Mouse (Mus musculus): Measurements from ENCODE around the gene Eif2ak1.

Gene Eif2ak1

DNA sequence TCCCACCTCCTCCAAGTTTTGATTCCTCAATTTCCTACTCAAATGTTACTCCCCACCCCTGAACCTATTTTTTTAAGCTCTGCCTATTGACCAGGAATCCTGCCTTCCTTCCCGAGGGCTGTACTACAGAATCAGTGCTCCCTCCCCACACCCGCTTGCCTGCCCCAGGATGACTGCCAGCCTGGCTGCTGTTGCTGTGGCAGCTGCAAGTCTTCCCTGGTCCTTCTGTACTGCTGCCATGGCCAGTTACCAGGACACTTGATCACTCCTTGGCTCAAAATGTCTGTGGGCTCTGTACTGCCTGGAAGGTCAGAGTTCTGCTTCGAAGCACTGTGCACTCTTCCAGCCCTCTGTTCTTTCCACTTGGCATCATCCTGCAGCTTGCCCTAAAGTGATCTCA lies 84.5 kb downstream of the Eif2ak1 start:
- no peak for DNase-seq

DNA sequence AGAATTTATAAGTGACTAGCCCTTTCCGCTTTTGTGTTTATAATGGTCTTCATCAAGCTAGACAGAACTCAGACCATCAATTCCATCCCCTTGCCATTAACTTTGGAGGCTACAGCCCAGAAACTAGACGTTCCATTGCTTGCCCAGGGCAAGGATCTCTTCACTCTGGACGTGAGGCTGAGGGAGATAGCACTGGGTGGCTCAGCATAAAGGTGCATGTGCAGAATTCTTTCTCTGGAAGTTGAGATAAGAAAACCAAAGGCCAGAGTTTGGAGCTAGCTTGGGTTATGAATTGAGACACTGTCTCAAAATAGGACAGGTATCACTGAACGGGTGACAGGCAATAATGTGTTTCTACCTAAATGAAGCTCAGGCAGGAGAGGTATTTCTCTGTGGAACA lies 86.2 kb downstream of the Eif2ak1 start:
- DNase-seq = no peak

DNA sequence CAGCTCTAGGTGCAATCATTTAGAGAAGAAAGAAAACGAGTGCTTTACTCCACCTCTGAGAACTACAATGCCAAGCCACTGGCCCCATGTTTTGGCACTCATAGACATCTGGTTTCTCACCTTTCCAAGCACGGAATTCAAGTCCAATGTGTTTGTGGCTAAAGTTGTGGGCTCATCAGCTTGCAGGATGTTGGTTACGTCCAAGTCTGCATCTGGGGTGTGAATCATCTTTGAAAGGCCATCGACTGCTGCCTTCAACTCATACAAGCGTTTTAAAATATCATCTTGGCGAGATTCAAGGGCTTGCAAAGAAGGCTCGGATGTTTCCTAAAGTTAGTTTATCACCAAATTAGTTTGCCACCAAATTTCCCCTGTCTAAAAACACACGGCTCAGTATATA lies 88.8 kb downstream of the Eif2ak1 start:
- DNase-seq = no peak

DNA sequence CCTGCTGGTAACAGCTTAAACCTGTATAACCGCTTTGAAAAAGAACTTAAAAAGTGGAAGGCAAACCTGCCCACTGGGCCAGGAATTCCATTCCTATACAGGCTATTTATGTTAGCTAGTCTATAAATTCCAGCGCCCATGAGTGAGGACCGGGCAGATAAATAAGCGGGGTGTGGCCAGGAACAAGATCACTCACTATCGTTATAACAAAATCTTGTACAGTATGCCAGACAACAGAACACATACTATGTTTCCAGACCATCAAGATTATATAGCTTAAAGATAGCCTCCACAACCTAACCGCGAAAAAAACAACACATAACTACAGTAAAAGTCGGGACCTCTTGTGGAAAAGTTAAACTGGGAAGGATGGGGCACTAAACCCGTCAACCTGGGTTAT lies 91.3 kb downstream of the Eif2ak1 start:
- DNase-seq = no peak

DNA sequence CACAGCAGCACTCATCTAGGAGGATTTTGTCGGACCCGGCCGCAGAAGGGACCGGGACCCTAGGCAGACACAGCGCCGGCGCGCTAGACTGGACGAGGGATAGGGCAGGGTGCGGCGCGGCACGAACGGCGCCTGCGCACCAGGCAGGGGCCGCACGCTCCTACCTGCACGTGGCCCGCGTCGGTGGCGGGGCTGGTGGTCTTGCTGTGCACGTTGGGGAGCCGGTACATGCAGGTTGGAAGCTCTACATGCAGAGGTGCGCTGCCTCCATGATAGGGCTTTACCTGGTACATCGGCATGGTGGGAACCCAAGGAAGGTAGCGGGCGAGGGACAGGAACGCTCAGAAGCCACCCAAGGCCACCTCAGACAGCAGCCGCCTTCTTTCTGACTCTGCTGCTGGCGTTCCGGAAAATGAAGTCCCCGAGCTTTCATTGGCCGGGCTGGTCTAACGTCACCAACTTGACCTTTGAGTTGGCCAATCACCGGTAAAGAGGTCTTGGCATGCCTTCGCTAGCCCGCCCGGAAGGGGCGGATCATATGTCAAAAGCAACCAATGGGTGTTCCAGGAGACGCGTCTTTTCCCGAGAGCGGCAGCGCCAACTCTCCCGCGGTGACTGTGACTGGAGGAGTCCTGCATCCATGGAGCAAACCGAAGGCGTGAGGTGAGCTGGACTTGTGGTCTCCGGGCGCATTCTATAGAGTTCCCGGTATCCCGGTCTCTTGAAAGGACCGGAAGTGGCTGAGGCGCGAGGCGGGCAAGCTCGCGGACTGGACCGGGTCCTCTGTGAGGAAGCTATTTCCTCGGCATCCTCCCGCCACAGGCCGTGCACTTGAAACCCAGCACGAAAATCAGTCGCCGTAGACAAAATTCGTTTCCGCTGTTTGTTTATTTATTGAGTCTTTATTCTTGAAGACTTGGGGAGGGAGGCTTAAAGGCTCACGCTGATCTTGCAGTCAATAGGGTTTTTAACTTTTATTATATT lies 92.1 kb downstream of the Eif2ak1 start, which contains the start of the genes Aimp2 and Pms2:
Gene Aimp2 (minus strand): TSS at position 431 of the 984 bp plus-strand sequence.
Gene Pms2 (plus strand): TSS at position 548 of the 984 bp plus-strand sequence.
- DNase-seq = peak; percentile 94 to 97

DNA sequence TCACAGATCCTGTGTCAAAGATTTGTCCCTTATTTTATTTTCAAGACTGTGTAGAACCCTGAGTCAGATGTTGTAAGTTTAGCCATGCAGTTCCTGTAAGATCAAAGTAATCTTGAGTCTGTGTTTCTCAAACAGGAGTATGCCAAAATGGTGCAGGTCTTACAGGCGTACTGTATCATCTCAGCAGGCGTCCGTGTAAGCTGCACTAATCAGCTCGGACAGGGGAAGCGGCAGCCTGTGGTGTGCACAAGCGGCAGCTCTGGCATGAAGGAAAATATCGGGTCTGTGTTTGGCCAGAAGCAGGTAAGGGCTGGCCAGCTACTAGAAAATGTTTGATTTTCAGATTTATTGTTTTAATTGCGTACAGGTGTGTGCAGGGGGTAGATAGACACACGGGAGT lies 98.6 kb downstream of the Eif2ak1 start:
- DNase-seq = no peak

DNA sequence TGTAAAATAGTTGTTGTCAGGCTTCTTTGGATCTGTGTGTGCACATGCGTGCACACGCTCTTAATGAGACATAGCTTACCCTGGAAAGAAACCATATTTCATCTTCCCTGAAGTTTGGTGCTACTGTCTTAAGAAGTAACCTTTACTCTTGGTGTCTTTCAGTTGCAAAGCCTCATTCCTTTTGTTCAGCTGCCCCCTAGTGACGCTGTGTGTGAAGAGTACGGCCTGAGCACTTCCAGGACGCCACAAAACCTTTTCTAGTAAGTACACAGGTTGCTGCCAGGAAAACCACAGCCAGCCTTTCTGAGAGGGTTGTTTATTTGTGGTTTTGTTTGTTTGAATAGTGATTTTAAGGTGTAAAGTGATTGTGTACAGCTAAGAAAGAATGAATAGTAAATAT lies 99.8 kb downstream of the Eif2ak1 start:
- DNase-seq = peak; percentile 71 to 78

DNA sequence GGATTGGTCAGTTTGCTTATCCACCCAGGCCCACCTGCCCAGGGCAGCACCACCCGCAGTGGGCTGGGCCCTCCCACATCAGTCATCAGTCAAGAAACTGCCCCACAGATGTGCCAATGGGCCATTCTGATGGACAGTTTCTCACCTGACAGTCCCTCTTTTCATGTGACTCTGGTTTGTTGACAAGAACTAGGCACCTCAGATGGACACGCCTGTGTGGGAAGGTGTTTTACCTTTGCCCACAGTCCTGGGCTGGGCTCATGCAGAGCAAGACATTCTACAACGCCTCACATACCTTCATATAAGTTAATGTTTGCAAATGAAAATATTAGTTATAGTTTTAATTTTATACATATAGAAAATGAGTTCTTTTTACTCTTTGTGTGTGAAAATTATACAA lies 100.5 kb downstream of the Eif2ak1 start:
- DNase-seq = no peak

DNA sequence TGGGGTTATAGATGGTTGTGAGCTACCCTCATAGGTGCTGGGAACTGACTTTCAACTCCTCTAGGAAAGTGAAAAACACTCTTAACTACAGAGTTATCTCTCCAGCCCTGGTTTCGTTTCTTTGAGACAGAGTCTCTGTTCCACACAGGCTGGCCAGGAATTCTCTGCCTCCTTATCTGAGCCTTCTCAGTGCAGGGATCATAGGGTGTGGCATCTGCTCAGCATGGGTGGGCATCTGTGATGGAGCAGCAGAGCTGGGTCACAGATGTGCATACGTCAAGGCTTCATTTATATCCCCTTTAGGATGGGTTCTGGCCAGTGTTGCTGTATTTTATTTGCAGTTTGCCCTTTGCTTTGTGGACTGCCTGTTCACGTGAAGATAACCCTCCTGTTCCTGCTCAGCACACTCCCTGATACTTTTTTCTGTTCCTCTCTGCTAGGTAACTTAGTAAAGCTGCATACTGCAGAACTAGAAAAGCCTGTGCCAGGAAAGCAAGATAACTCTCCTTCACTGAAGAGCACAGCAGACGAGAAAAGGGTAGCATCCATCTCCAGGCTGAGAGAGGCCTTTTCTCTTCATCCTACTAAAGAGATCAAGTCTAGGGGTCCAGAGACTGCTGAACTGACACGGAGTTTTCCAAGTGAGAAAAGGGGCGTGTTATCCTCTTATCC lies 107.3 kb downstream of the Eif2ak1 start:
- DNase-seq = no peak

DNA sequence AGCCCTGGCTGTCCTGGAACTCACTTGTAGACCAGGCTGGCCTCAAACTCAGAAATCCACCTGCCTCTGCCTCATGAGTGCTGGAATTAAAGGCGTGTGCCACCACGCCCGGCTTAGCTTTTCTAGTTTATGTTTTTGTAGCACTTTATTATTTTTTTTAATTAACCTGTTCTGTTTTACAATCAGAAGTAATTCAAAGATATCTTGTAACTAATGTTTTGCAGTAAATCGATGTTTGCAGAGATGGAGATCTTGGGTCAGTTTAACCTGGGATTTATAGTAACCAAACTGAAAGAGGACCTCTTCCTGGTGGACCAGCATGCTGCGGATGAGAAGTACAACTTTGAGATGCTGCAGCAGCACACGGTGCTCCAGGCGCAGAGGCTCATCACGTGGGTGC lies 110.3 kb downstream of the Eif2ak1 start, which contains the start of gene Gm42421:
Gene Gm42421 (plus strand): TSS at position 301 of the 400 bp plus-strand sequence.
- no peak for DNase-seq

DNA sequence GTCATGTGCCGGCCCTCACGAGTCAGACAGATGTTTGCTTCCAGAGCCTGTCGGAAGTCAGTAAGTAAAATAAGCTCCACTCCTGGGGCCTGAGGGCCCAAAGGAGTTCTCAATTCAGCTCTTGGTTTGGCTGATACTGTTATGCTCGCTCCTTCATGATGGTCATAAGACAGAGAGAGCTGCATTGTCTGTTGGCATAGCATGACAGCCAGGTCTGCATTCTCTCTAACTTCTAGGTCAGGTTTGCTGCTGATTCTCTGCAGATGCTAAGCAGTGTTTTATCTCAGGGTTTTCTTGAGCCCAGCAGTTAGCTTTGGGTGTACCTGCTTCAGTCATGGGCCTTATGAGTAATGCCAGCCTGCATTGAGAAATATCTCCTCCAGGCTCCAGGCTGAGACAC lies 111.7 kb downstream of the Eif2ak1 start:
- DNase-seq = no peak

DNA sequence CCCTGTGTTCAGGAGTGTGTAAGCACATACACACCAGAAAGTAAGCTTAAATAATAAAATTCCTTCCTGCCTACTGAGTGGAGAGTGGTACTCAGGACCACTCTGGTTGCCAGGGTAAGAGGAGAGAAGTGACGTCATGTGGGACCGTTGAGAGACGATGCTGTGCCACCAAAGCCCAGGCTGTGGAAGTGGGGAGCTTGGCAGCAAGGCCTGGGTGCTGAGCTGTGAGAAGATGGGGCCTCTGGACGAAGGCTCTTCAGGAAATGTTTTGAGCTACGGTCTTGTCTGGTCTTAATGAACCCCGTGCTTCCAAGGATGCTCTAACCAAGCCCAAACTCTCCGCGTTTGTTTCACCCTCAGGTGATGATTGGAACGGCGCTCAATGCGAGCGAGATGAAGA lies 113.1 kb downstream of the Eif2ak1 start:
- no peak for DNase-seq

DNA sequence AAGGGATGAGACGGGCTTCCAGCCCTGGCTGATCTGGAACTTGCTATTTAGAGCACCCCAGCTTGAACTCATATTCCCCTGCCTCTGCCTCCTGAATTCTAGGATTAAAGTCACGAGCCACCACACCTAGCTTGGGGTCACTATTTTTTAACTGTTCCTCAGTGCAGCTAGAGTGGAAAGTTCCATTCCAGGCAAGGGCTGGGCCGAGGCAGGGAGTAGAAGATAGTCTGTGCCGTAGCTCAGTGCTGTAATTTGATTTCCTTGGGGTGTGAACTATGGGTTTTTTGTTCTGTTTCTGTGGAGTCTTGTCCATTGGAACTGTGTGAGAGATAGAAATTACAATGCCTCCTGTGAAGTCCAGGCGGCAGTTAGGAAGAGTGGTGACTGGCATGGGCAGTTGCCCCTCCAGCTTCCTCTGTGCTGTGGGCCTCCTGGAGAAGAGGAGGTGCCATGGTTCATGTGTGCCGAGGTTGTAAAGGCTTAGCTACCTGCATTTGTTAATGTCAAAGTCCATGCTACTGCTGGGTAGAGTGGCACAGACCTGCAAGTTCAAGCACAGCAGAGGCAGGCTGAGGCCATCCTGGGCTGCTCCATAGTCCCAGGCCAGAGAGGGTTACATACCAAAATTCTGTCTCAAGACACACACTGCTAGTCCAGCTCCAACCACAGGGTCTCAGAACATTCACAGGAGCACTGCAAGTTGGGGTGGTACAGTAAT lies 114.4 kb downstream of the Eif2ak1 start:
- DNase-seq = no peak

DNA sequence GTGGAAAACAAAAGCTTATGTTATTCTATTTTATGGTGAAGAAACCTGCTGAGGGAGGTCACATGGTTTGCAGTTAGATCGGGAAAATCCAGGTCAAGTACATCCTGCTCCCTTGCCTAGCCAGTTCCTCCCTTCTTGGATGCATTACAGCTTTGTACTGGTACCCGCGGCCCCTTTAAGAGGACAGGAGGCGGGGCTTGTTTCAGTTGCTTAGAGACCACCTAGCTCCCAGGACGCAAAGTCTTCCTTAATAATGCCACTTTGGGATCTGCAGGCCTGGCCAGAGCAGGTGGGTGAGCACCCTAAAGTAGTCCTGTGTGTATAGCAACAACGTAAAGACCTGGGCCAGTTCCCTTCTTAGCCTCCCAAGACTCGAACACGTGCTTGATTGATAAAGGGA lies 115.2 kb downstream of the Eif2ak1 start, which contains the start of gene Rsph10b:
Gene Rsph10b (plus strand): TSS at position 205 of the 400 bp plus-strand sequence.
- peak; percentile 42 to 44 for DNase-seq

DNA sequence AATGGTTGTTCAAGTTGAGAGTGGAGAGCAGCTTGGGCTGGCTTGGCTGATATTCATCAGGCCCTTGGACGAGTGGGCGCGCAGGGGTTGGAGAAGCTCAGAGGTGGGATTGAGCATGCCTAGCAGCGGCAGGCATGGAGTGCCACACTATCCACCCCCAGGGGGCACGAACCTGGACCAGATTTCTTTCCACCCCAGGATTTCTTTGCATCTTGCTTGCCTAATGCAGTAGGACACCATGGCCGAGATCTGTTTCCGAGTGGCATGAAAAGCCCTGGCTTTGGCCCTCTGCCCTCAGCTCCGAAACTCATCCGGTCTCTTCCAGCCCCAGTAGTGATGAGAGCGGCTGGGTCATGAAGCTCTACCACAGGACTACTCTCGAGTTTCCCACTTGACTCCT lies 115.8 kb downstream of the Eif2ak1 start:
- no peak for DNase-seq

DNA sequence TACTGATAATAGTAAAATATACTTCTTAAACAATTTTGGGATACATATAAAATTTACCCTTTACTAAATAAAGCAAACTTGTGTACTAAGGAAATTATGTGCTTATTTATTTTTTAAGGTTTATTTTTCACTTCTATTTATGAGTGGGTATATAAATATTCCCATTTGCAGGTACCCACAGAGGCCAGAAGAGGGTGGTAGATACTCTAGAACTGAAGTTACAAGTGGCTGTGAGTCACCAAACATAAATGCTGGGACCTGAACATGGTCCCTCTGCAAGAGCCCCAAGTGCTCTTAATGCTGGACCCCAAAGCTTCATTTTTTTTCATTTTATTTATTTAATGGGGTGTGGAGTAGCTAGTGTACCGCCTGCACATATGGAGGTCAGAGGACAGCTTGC lies 116.3 kb downstream of the Eif2ak1 start:
- DNase-seq = no peak

DNA sequence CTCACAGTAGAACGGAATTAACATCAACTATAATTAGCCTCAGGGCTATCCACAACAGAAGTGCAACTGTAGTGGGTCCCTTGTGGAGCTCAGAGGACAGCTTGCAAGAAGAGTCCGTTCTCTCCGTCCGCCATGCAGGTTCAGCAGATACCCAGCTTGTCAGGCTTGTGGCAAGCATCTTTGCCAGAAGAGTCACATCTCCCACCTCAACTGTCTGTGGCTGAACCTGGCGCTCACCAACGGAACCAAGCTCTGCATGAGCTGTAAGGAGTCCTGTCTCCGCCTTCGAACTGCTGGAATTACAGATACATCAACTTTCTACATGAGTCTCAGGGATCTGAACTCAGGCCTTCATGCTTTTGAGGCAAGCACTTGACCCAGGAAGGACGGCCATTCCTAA lies 118.6 kb downstream of the Eif2ak1 start:
- DNase-seq = no peak

DNA sequence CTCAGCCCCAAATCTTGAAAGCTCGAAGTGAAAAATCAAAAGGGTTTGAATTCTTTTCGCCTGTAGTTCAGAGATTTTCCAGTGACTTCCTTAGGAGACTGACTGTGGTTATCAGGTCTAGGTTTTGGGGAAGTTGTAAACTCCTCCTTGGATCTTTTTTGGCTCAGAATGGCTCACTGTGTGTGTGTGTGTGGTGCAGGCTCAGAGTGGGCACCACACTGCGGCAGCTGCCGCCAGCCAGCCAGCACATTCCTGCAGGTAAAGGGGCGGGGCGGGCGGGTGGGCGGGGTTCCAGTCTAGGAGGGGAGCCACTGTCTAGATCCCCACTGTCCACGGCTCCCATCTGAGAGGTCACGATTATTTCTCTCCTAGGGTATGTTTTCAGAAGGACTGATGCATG lies 124.0 kb downstream of the Eif2ak1 start:
- DNase-seq = no peak

DNA sequence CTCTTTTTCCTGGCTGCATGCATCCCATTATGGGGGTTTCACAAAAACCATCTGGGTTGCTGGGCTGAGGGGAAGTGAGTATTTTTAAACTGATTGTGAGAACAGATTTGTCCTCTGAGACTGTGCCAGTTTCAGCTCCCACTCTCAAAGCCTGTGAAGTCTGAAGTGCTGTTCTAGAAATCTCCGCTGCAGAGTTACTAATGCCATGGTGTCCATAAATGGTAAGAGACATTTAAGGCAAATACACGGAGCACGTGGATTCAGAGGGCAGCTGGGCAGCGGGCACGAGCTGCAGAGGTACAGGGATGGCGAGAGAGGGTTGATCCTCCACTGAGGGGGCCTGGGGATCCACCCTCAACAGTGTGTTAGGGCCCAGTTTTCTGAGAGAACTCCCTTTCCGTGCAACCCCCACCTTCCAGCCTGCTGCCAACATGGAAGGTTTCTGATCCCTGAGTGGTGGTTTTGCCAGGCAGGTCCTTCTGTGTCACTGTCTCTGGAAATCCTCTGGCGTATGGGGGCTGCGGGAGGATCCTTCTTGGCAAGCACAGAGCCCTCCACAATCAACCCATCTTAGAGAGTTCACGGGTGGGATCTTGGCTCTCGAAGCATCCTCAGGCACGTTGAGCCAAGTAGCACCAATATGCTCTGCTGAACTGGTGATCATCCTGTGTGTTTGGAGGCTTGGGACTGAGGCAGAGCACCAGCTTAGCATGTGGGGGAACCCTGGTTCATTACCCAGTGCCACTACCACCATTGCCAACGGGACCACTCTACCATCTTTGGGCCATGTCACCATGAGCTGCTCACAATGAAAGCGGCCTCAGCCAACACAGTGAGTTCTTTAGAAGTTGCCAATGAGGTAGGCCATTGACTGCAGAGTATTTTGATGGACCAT lies 125.9 kb downstream of the Eif2ak1 start:
- DNase-seq = no peak

DNA sequence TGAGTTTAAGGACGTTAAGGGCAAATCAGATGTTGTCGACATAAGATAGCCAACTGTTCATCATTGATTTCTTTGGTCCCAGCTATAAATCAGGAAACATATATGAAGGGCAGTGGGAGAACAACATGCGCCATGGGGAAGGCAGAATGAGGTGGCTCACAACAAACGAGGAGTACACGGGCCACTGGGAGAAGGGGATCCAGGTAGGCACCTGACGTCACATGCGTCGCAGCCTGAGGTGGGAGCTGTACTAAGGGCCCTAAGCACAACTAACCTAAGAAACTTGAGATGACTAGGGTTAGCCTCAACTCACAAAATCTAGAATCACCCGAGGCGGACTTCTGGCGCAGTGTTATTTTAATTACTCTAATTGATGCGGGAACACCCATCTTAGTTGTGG lies 130.8 kb downstream of the Eif2ak1 start:
- no peak for DNase-seq

DNA sequence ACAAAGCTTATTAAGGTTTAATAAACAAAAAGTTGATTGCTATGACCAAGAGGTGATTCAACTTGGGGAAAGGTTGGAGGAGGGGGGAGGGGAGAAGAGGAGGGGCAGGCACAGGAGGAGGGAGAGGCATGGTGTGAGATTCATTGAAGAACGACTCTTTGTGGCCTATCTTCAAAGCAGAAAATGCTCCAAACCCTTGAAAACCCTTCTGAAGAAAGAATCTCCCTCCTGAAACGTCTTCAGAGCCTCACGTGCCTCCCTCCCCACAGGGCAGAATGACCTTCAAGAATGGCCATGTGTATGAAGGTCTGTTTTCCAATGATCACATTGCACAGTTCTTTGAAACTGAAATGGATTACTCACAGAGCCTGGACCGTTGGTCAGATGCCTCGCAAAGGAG lies 132.4 kb downstream of the Eif2ak1 start:
- DNase-seq = no peak
